Mouse (Mus musculus): ENCODE results near the gene Ubc. TPM values are rescaled to one million over a fixed set of nuclear protein-coding genes. Genes with fewer than 3 reads are reported as not detected.
"Not testable (repeated sequence)": the region's sequence is repeated elsewhere in the genome, so short reads cannot be mapped to it uniquely, and the experiment has no call there.

Ubc gene
- polyA plus RNA-seq, 1 experiment from 2014 or later, result 1,158 TPM

DNA sequence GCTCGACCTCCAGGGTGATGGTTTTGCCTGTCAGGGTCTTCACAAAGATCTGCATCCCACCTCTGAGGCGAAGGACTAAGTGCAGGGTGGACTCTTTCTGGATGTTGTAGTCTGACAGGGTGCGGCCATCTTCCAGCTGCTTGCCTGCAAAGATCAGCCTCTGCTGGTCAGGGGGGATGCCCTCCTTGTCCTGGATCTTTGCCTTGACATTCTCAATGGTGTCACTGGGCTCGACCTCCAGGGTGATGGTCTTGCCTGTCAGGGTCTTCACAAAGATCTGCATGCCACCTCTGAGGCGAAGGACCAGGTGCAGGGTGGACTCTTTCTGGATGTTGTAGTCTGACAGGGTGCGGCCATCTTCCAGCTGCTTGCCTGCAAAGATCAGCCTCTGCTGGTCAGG lies 2.7 kb downstream of the Ubc start:
- peaks cover 24% of the 10 kb centered on the region for H3K4me1 ChIP-seq
- ATAC-seq (ENCODE audit: low FRiP score, low read depth), result not testable (repeated sequence)
- WGBS, result 92% methylated on average over 5 of the region's 6 CpGs

GRCm38 (mm10) chr5:125385215-125385940 lies 4.6 kb downstream of the Ubc start:
- no peak overlapping the region for H3K27ac ChIP-seq (replicated peaks)
- peaks cover 22% of the 10 kb centered on the region for H3K4me1 ChIP-seq
- H3K27me3 ChIP-seq, result no peaks in the 10 kb centered on the region
- H3K4me2 ChIP-seq (replicated peaks), result peak overlapping the region; percentile 11; the same call in 1 of the 2 replicates
- 76% methylated on average over 8 of the region's 8 CpGs for WGBS
- H3K9ac ChIP-seq (replicated peaks), result no peak overlapping the region
- no peaks in the 10 kb centered on the region for H3K9me3 ChIP-seq
- no peak for ATAC-seq (ENCODE audit: low FRiP score, low read depth)
- H3K4me3 ChIP-seq, result 0 out of 2 replicates have a peak overlapping the region, but pooled peaks have one; percentile 9
- H3K36me3 ChIP-seq, result peaks cover 17% of the 10 kb centered on the region

More for the DNA sequence above, 2.7 kb downstream of the Ubc start:
- peaks cover 17% of the 10 kb centered on the region for H3K36me3 ChIP-seq
- not testable (repeated sequence) for H3K4me3 ChIP-seq; H3K27ac ChIP-seq (replicated peaks); H3K4me2 ChIP-seq (replicated peaks); H3K27me3 ChIP-seq; H3K9me3 ChIP-seq; H3K9ac ChIP-seq (replicated peaks)

DNA sequence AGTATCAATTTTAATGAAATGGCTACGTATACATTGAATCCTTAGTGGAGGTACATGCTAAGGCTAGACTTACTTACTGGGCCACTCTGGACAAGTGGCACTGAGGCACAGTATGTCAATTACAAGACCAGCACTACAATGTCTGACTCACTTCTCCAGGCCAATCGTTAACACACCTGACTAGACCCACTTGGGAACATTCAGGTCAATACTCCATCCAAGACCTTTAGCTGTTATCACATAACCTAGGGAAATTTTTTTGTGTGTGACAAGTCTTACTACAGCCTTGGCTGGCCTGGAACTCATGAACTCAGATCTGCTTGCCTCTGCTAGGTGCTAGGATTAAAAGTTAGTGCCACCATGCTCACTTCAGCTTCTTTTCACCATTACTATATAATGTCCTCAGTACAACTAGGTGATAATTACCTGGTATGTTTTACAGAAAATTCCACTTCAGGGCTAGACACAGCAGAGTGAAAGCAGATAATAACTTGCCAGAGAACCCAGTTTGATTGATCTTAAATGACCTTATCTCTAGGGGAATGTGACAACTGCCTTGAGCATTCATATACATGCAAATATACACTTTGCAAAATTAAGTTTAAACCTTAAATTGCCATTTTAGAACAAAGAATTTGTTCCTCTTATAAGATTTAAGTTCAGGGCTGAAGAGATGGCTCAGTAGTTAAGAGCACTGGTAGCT lies 5.3 kb downstream of the Ubc start:
- peaks cover 21% of the 10 kb centered on the region for H3K4me1 ChIP-seq
- WGBS, result 83% methylated on average over 2 of the region's 2 CpGs
- H3K9me3 ChIP-seq, result no peaks in the 10 kb centered on the region
- no peak overlapping the region for H3K9ac ChIP-seq (replicated peaks)
- H3K27me3 ChIP-seq, result no peaks in the 10 kb centered on the region
- H3K36me3 ChIP-seq, result peaks cover 17% of the 10 kb centered on the region
- no peak overlapping the region for H3K4me2 ChIP-seq (replicated peaks)
- H3K4me3 ChIP-seq, result no peak overlapping the region
- H3K27ac ChIP-seq (replicated peaks), result no peak overlapping the region
- no peak for ATAC-seq (ENCODE audit: low FRiP score, low read depth)

DNA sequence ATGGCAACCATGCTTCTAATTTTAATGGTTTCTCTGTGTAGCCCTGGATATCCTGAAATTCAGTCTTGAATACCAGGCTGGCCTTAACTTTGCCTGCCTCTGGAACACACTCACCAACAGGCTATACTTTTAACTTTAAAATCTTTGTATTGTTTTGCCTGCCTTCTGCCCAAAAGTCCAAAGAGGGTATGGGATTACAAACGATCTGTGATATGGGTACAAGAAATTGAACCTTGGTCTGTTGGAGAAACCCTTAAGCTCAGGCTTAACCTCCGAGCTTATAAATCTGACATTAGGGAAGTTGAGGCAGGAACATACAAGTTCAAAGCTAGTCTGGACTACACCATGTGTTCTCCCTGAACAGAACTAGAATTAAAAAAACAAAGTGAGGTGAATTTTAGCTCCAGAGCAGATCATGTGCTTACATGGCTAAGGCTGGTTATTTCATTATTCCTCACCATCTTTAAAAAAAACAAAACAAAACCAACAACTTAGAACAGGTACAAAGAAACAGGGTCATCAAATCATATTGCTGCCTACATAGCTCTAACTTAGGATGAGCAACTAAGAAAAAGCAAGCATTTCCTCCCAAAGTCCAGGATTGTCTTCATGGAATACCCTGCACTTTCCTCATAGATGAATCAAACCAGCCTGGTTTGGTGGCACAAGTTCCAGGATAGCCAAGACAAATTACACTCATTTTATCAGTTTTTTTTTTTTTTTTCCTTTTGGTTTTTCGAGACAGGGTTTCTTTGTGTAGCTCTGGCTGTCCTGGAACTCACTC lies 6.2 kb downstream of the Ubc start:
- peaks cover 17% of the 10 kb centered on the region for H3K36me3 ChIP-seq
- 81% methylated on average over 3 of the region's 3 CpGs for WGBS
- no peak overlapping the region for H3K27ac ChIP-seq (replicated peaks)
- no peak for ATAC-seq (ENCODE audit: low FRiP score, low read depth)
- H3K4me1 ChIP-seq, result peaks cover 21% of the 10 kb centered on the region
- no peak overlapping the region for H3K9ac ChIP-seq (replicated peaks)
- no peaks in the 10 kb centered on the region for H3K27me3 ChIP-seq
- no peaks in the 10 kb centered on the region for H3K9me3 ChIP-seq
- H3K4me3 ChIP-seq, result no peak overlapping the region
- no peak overlapping the region for H3K4me2 ChIP-seq (replicated peaks)

- WGBS, result 55% methylated on average over 6 of the region's 6 CpGs
- no peak; the same call in 1 of the 2 replicates for ATAC-seq (ENCODE audit: low FRiP score, low read depth)
- H3K36me3 ChIP-seq, result peaks cover 17% of the 10 kb centered on the region
- H3K9ac ChIP-seq (replicated peaks), result no peak overlapping the region
- no peaks in the 10 kb centered on the region for H3K9me3 ChIP-seq
- H3K27ac ChIP-seq (replicated peaks), result peak overlapping the region; percentile 17; the same call in 1 of the 2 replicates
- H3K27me3 ChIP-seq, result no peaks in the 10 kb centered on the region
- H3K4me1 ChIP-seq, result peaks cover 14% of the 10 kb centered on the region
- H3K4me2 ChIP-seq (replicated peaks), result no peak overlapping the region
- no peak overlapping the region for H3K4me3 ChIP-seq
Observed at GRCm38 (mm10) chr5:125382673-125383558, 7.1 kb downstream of the Ubc start.

GRCm38 (mm10) chr5:125381954-125382672 lies 7.9 kb downstream of the Ubc start:
- WGBS, result 81% methylated on average over 5 of the region's 5 CpGs
- no peak overlapping the region for H3K27ac ChIP-seq (replicated peaks)
- no peak overlapping the region for H3K4me2 ChIP-seq (replicated peaks)
- H3K4me3 ChIP-seq, result no peak overlapping the region
- H3K9ac ChIP-seq (replicated peaks), result no peak overlapping the region
- peaks cover 14% of the 10 kb centered on the region for H3K4me1 ChIP-seq
- H3K36me3 ChIP-seq, result peaks cover 17% of the 10 kb centered on the region
- no peaks in the 10 kb centered on the region for H3K9me3 ChIP-seq
- ATAC-seq (ENCODE audit: low FRiP score, low read depth), result no peak
- H3K27me3 ChIP-seq, result no peaks in the 10 kb centered on the region

DNA sequence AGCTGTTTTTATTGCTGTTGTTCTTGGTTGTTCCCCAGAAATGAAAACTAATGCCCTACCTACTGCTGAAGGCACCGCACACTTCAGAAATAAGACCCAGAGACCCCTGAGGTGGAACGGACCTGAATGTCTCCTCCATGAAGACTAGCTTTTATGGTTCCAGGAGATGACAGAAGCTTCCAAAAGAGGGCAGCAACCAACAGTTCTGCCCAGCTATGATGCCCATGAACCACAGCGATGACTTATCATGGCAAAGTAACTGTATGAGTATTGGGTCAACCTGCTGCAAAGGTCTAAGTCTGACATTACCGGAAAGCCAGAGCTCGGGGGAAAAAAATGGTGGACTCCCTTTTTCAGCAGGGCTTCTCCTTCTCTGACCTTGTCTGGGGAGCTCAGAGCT lies 11.1 kb downstream of the Ubc start:
- H3K4me3 ChIP-seq, result no peak overlapping the region
- H3K9me3 ChIP-seq, result no peaks in the 10 kb centered on the region
- no peaks in the 10 kb centered on the region for H3K36me3 ChIP-seq
- H3K4me2 ChIP-seq (replicated peaks), result no peak overlapping the region
- no peaks in the 10 kb centered on the region for H3K27me3 ChIP-seq
- H3K9ac ChIP-seq (replicated peaks), result no peak overlapping the region
- 81% methylated on average over 5 of the region's 5 CpGs for WGBS
- H3K27ac ChIP-seq (replicated peaks), result no peak overlapping the region
- H3K4me1 ChIP-seq, result no peaks in the 10 kb centered on the region
- ATAC-seq (ENCODE audit: low FRiP score, low read depth), result no peak

GRCm38 (mm10) chr5:125377214-125377613 lies 12.8 kb downstream of the Ubc start:
- Histone ChIP-seq H3K4me1 (no peaks in the 10 kb centered on the region), H3K27me3 (no peaks in the 10 kb centered on the region), H3K27ac (replicated peaks) (no peak overlapping the region), H3K36me3 (no peaks in the 10 kb centered on the region), H3K4me2 (replicated peaks) (no peak overlapping the region), H3K9me3 (no peaks in the 10 kb centered on the region), H3K9ac (replicated peaks) (no peak overlapping the region), H3K4me3 (no peak overlapping the region)
- ATAC-seq (ENCODE audit: low FRiP score, low read depth), result no peak
- 64% methylated on average over 7 of the region's 7 CpGs for WGBS

GRCm38 (mm10) chr5:125375871-125376270 lies 14.1 kb downstream of the Ubc start:
- Histone ChIP-seq H3K36me3 (no peaks in the 10 kb centered on the region), H3K4me1 (no peaks in the 10 kb centered on the region), H3K27me3 (no peaks in the 10 kb centered on the region), H3K4me3 (no peak overlapping the region), H3K27ac (replicated peaks) (no peak overlapping the region), H3K4me2 (replicated peaks) (no peak overlapping the region), H3K9ac (replicated peaks) (no peak overlapping the region), H3K9me3 (no peaks in the 10 kb centered on the region)
- ATAC-seq (ENCODE audit: low FRiP score, low read depth), result no peak
- WGBS, result 91% methylated on average over 2 of the region's 2 CpGs

DNA sequence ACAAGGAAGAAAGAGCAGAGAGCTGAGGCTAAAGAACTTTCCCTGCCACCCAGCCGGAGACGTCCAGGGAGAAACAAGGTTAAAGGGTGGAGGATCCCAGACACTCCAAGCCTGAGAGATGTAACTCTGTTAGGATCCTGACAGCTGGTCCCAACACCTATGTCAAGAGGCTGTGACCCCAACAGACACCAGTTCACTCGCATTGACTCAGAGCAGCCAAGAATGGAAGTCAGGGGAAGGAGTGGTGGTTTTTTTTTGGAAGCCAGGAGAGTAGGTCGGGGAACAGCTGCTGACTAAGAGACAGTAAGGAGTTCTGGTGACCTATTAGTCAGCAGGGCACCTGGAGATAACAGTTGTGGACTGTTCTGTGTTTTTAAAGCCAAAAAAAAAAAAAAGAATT lies 18.0 kb downstream of the Ubc start:
- WGBS, result 88% methylated on average over 4 of the region's 4 CpGs
- no peak overlapping the region for H3K9ac ChIP-seq (replicated peaks)
- no peak overlapping the region for H3K4me2 ChIP-seq (replicated peaks)
- H3K9me3 ChIP-seq, result no peaks in the 10 kb centered on the region
- H3K4me1 ChIP-seq, result no peaks in the 10 kb centered on the region
- H3K27me3 ChIP-seq, result no peaks in the 10 kb centered on the region
- ATAC-seq (ENCODE audit: low FRiP score, low read depth), result no peak
- no peak overlapping the region for H3K27ac ChIP-seq (replicated peaks)
- H3K4me3 ChIP-seq, result no peak overlapping the region
- no peaks in the 10 kb centered on the region for H3K36me3 ChIP-seq
